Mouse (Mus musculus) liver, embryonic 14.5 days (tissue): Measurements from ENCODE around the gene Ywhab.

Source experiments
- CTCF ChIP-seq: IDR thresholded peaks from 2 replicates; pipeline ENCODE4 v1.5.1; 2016; ENCODE audit warnings: antibody characterized with exemption, low read depth, control low read depth
- EP300 ChIP-seq: IDR thresholded peaks from 2 replicates; pipeline ENCODE4 v1.6.1; 2016; ENCODE audit warnings: antibody characterized with exemption, low read depth

DNA sequence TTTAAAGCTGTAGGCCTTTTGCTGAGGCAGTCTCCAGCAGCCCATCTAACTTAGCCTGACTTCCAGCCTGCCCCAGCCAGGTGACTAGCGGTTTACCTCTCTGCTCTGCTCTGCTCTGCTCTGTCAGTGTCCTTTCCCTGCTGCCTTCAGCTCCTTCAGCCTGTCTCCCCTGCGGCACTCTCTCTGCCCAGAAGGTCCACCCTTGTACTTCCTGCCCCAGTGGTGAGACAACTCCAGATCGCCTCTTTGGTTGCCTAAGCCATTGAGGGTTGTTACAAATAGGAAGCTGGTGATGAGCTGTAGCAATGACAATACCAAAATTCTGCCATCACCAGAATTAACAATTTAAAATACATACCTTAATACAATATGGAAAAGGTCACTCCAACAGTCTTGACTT is 16.2 kb downstream of the Ywhab start:
- TF ChIP-seq CTCF (no peak), EP300 (no peak)
